ENCODE assay signal across 15 mouse cellular contexts in genomic region chr16:24489516-24490285, GRCm38 (mm10).
A peak's percentile ranks its signal among the peaks of the same experiment; 100 is the strongest.
DNase-seq lines count a peak whose midpoint lies in the region; ATAC-seq and TF ChIP-seq lines count a peak whose summit lies in the region.
"Had no signal": no experiment of that assay in that cellular context is flagged by ENCODE, and none has a peak within 500 bp of the region (broad histone marks: within the 10 kb centered on the region; RNA-seq: fewer than 3 reads in every experiment).

No protein-coding gene starts in this region.

- intact Hi-C loops in heart, adult 2 months (cut with DNase I), result loop anchor here (5.0 kb wide), 3 partner anchors 97 to 502 kb away; partner anchors contain the start of genes Bcl6, Gm37419 and Lpp
- intact Hi-C loops in heart, postnatal 10 days (cut with DNase I), result loop anchor here (5.0 kb wide), 2 partner anchors 502 to 573 kb away; partner anchors contain the start of genes Bcl6 and Gm37419

- H3K4me1 ChIP-seq in heart, adult 2 months (ENCODE audit: control insufficient read depth, insufficient read depth, low read length), result peaks cover 25% of the 10 kb centered on the region
- peaks cover 53% of the 10 kb centered on the region for H3K4me1 ChIP-seq in embryonic facial prominence, embryonic 12.5 days

- DNase-seq in heart, adult 2 months, result no peak
- no peak for DNase-seq in heart, postnatal 10 days
- DNase-seq in layer of hippocampus, adult 2 months (ENCODE audit: low spot score in 2 of 2), result no peak
- no peak for DNase-seq in layer of hippocampus, postnatal 36 days
- peak; percentile 53 for DNase-seq in lung, postnatal 36 days
- no peak for DNase-seq in frontal cortex, postnatal 14 days (ENCODE audit: low spot score in 2 of 2)
- DNase-seq in thymus, postnatal 4 days, result no peak
- DNase-seq: adrenal gland, postnatal 14 days; forebrain, postnatal 0 days; kidney, postnatal 10 days; right cerebral cortex, postnatal 25 days had no signal

- TF ChIP-seq CTCF in heart, adult 2 months (IDR thresholded peaks at IDR 0.05), result peak; percentile 13; the same call in 1 of the 2 replicates
- TF ChIP-seq CTCF in layer of hippocampus, adult 2 months (conservative IDR thresholded peaks at IDR 0.05), result peak; percentile 26

- H3K4me2 ChIP-seq in embryonic facial prominence, embryonic 12.5 days (replicated peaks), result no peak overlapping the region
- H3K4me2 ChIP-seq: hindbrain, embryonic 14.5 days; midbrain, embryonic 12.5 days had no signal

- peak overlapping the region; percentile 82 for H3K27ac ChIP-seq in heart, adult 2 months
- H3K27ac ChIP-seq in layer of hippocampus, adult 2 months, result peak overlapping the region; percentile 81
- peak overlapping the region; percentile 75 for H3K27ac ChIP-seq in embryonic facial prominence, embryonic 12.5 days
- H3K27ac ChIP-seq: hindbrain, embryonic 14.5 days; liver, embryonic 14.5 days had no signal

- peaks cover 8% of the 10 kb centered on the region for H3K36me3 ChIP-seq in heart, adult 2 months (ENCODE audit: control insufficient read depth, insufficient read depth, low read length)
- H3K36me3 ChIP-seq in embryonic facial prominence, embryonic 12.5 days, result no peaks in the 10 kb centered on the region
- H3K36me3 ChIP-seq: midbrain, embryonic 12.5 days had no signal

- 66% methylated on average over 8 of the region's 8 CpGs for WGBS in heart, adult 2 months
- 71% methylated on average over 8 of the region's 8 CpGs for WGBS in embryonic facial prominence, embryonic 12.5 days

- no peak overlapping the region for H3K9ac ChIP-seq in heart, adult 2 months (ENCODE audit: low read depth, low read length)
- H3K9ac ChIP-seq in embryonic facial prominence, embryonic 12.5 days, result no peak overlapping the region
- H3K9ac ChIP-seq: forebrain, postnatal 0 days; hindbrain, embryonic 14.5 days; liver, embryonic 14.5 days; midbrain, embryonic 12.5 days had no signal

- no peak for TF ChIP-seq EP300 in heart, adult 2 months (IDR thresholded peaks at IDR 0.05; ENCODE audit: insufficient read depth, low read depth, low read length)

- H3K4me3 ChIP-seq in heart, adult 2 months, result no peak overlapping the region
- no peak overlapping the region for H3K4me3 ChIP-seq in layer of hippocampus, adult 2 months
- H3K4me3 ChIP-seq in embryonic facial prominence, embryonic 12.5 days, result no peak overlapping the region
- H3K4me3 ChIP-seq: midbrain, embryonic 12.5 days had no signal

- no peak for TF ChIP-seq POLR2A in heart, adult 2 months (IDR thresholded peaks at IDR 0.05; ENCODE audit: insufficient read depth, low read depth, low read length)

- no peak for ATAC-seq in embryonic facial prominence, embryonic 12.5 days (ENCODE audit: insufficient number of reproducible peaks, insufficient read depth, low FRiP score, low TSS enrichment)

- no peaks in the 10 kb centered on the region for H3K9me3 ChIP-seq in embryonic facial prominence, embryonic 12.5 days

- H3K27me3 ChIP-seq in heart, adult 2 months (ENCODE audit: control insufficient read depth, insufficient read depth, low read length), result no peaks in the 10 kb centered on the region
- no peaks in the 10 kb centered on the region for H3K27me3 ChIP-seq in embryonic facial prominence, embryonic 12.5 days
- H3K27me3 ChIP-seq: midbrain, embryonic 12.5 days had no signal

- H3K79me2 ChIP-seq in heart, adult 2 months (replicated peaks; ENCODE audit: control insufficient read depth, insufficient read depth, low read length), result no peaks in the 10 kb centered on the region
